ENCODE assay signal across 12 mouse cellular contexts in genomic region chr13:5558095-5558494, GRCm38 (mm10).
"Had no signal": no experiment of that assay in that cellular context is flagged by ENCODE, and none has a peak within 500 bp of the region (broad histone marks: within the 10 kb centered on the region; RNA-seq: fewer than 3 reads in every experiment).

No protein-coding gene starts in this region.

- DNase-seq: kidney, adult 18-20 months; kidney, adult 9 months; kidney, postnatal 14 days; liver, embryonic 13.5 days; lung, adult 2 months; lung, postnatal 14 days; lung, postnatal 4 days; midbrain, embryonic 14.5 days; thymus, adult 2 months; thymus, postnatal 14 days; thymus, postnatal 4 days had no signal

- H3K36me3 ChIP-seq: liver, embryonic 13.5 days had no signal

- H3K9ac ChIP-seq: liver, embryonic 13.5 days had no signal

- H3K9me3 ChIP-seq: liver, embryonic 13.5 days had no signal

- H3K4me1 ChIP-seq: liver, embryonic 13.5 days had no signal

- H3K27me3 ChIP-seq: liver, embryonic 13.5 days had no signal

- H3K4me3 ChIP-seq: liver, embryonic 13.5 days had no signal

- H3K27ac ChIP-seq: liver, embryonic 13.5 days had no signal

- H3K4me2 ChIP-seq: liver, embryonic 13.5 days; midbrain, embryonic 11.5 days had no signal
